Mouse (Mus musculus): ENCODE measurements around the gene Mon1a. TPM values are rescaled to one million over a fixed set of nuclear protein-coding genes. Genes with fewer than 3 reads are reported as not detected.

Mon1a gene
- polyA plus RNA-seq, 1 experiment from 2014 or later, result 23.2 TPM

- H3K27me3 ChIP-seq (ENCODE audit: control insufficient read depth, insufficient read depth, low read length), result no peaks in the 10 kb centered on the region
- H3K9ac ChIP-seq (ENCODE audit: low read length), result no peak overlapping the region
- no peaks in the 10 kb centered on the region for H3K9me3 ChIP-seq (replicated peaks; ENCODE audit: control insufficient read depth, low read length)
- no peak overlapping the region for H3K27ac ChIP-seq (ENCODE audit: low read length)
- H3K4me1 ChIP-seq (ENCODE audit: control insufficient read depth, insufficient read depth, low read length), result no peaks in the 10 kb centered on the region
- WGBS, result 68% methylated on average over 4 of the region's 4 CpGs
- no peak for ATAC-seq (ENCODE audit: insufficient read depth, low FRiP score)
- H3K4me2 ChIP-seq (ENCODE audit: low read depth, low read length), result no peak overlapping the region
- H3K36me3 ChIP-seq (ENCODE audit: control insufficient read depth, insufficient read depth, low read length), result no peaks in the 10 kb centered on the region
- H3K4me3 ChIP-seq (replicated peaks; ENCODE audit: low read length), result no peak overlapping the region
These were observed 7.5 kb upstream of the Mon1a start for GRCm38 (mm10) chr9:107880411-107880810.

- Histone ChIP-seq H3K27me3 (ENCODE audit: control insufficient read depth, insufficient read depth, low read length) (no peaks in the 10 kb centered on the region), H3K9ac (ENCODE audit: low read length) (peak overlapping the region; percentile 89), H3K27ac (ENCODE audit: low read length) (peak overlapping the region; percentile 90), H3K36me3 (ENCODE audit: control insufficient read depth, insufficient read depth, low read length) (no peaks in the 10 kb centered on the region), H3K4me1 (ENCODE audit: control insufficient read depth, insufficient read depth, low read length) (peaks cover 11% of the 10 kb centered on the region), H3K9me3 (replicated peaks; ENCODE audit: control insufficient read depth, low read length) (no peaks in the 10 kb centered on the region), H3K4me2 (ENCODE audit: low read depth, low read length) (peak overlapping the region; percentile 88), H3K4me3 (replicated peaks; ENCODE audit: low read length) (peak overlapping the region; percentile 93)
- WGBS, result under 1% methylated on average over 18 of the region's 18 CpGs
- peak; percentile 53; the same call in 1 of the 2 replicates for ATAC-seq (ENCODE audit: insufficient read depth, low FRiP score)
These were observed 408 bp downstream of the Mon1a start for GRCm38 (mm10) chr9:107888267-107888850.

- no peak for ATAC-seq (ENCODE audit: insufficient read depth, low FRiP score)
- WGBS, result 54% methylated on average over 6 of the region's 6 CpGs
- Histone ChIP-seq H3K9me3 (replicated peaks; ENCODE audit: control insufficient read depth, low read length) (no peaks in the 10 kb centered on the region), H3K27me3 (ENCODE audit: control insufficient read depth, insufficient read depth, low read length) (no peaks in the 10 kb centered on the region), H3K4me3 (replicated peaks; ENCODE audit: low read length) (peak overlapping the region; percentile 5), H3K4me1 (ENCODE audit: control insufficient read depth, insufficient read depth, low read length) (peaks cover 11% of the 10 kb centered on the region), H3K36me3 (ENCODE audit: control insufficient read depth, insufficient read depth, low read length) (no peaks in the 10 kb centered on the region), H3K4me2 (ENCODE audit: low read depth, low read length) (peak overlapping the region; percentile 88), H3K27ac (ENCODE audit: low read length) (peak overlapping the region; percentile 90), H3K9ac (ENCODE audit: low read length) (peak overlapping the region; percentile 9; the same call in 1 of the 2 replicates)
These were observed 2.3 kb downstream of the Mon1a start for GRCm38 (mm10) chr9:107890260-107890659.

GRCm38 (mm10) chr9:107891023-107891422, 3.1 kb downstream of the Mon1a start:
- Histone ChIP-seq H3K4me2 (ENCODE audit: low read depth, low read length) (no peak overlapping the region; the same call in 1 of the 2 replicates), H3K9me3 (replicated peaks; ENCODE audit: control insufficient read depth, low read length) (no peaks in the 10 kb centered on the region), H3K27ac (ENCODE audit: low read length) (no peak overlapping the region), H3K4me3 (replicated peaks; ENCODE audit: low read length) (no peak overlapping the region), H3K36me3 (ENCODE audit: control insufficient read depth, insufficient read depth, low read length) (no peaks in the 10 kb centered on the region), H3K4me1 (ENCODE audit: control insufficient read depth, insufficient read depth, low read length) (peaks cover 11% of the 10 kb centered on the region), H3K27me3 (ENCODE audit: control insufficient read depth, insufficient read depth, low read length) (no peaks in the 10 kb centered on the region), H3K9ac (ENCODE audit: low read length) (no peak overlapping the region)
- 93% methylated on average over 1 of the region's 1 CpGs for WGBS
- ATAC-seq (ENCODE audit: insufficient read depth, low FRiP score), result no peak

- WGBS, result 84% methylated on average over 10 of the region's 10 CpGs
- ATAC-seq (ENCODE audit: insufficient read depth, low FRiP score), result no peak
These were observed 10.6 kb downstream of the Mon1a start for GRCm38 (mm10) chr9:107898563-107898962.

GRCm38 (mm10) chr9:107899855-107900254, 11.9 kb downstream of the Mon1a start:
- WGBS, result 81% methylated on average over 12 of the region's 12 CpGs
- no peak for ATAC-seq (ENCODE audit: insufficient read depth, low FRiP score)

More at GRCm38 (mm10) chr9:107898563-107898962, 10.6 kb downstream of the Mon1a start:
- Histone ChIP-seq H3K9ac (ENCODE audit: low read length) (no peak overlapping the region), H3K9me3 (replicated peaks; ENCODE audit: control insufficient read depth, low read length) (no peaks in the 10 kb centered on the region), H3K4me3 (replicated peaks; ENCODE audit: low read length) (no peak overlapping the region), H3K27me3 (ENCODE audit: control insufficient read depth, insufficient read depth, low read length) (no peaks in the 10 kb centered on the region), H3K4me2 (ENCODE audit: low read depth, low read length) (no peak overlapping the region), H3K36me3 (ENCODE audit: control insufficient read depth, insufficient read depth, low read length) (no peaks in the 10 kb centered on the region), H3K4me1 (ENCODE audit: control insufficient read depth, insufficient read depth, low read length) (no peaks in the 10 kb centered on the region), H3K27ac (ENCODE audit: low read length) (no peak overlapping the region)

GRCm38 (mm10) chr9:107900840-107901626, 13.1 kb downstream of the Mon1a start:
- Histone ChIP-seq H3K4me1 (ENCODE audit: control insufficient read depth, insufficient read depth, low read length) (peaks cover 8% of the 10 kb centered on the region), H3K9ac (ENCODE audit: low read length) (peak overlapping the region; percentile 56), H3K36me3 (ENCODE audit: control insufficient read depth, insufficient read depth, low read length) (no peaks in the 10 kb centered on the region), H3K4me2 (ENCODE audit: low read depth, low read length) (peak overlapping the region; percentile 48), H3K4me3 (replicated peaks; ENCODE audit: low read length) (peak overlapping the region; percentile 22), H3K27me3 (ENCODE audit: control insufficient read depth, insufficient read depth, low read length) (no peaks in the 10 kb centered on the region), H3K9me3 (replicated peaks; ENCODE audit: control insufficient read depth, low read length) (no peaks in the 10 kb centered on the region), H3K27ac (ENCODE audit: low read length) (no peak overlapping the region)
- ATAC-seq (ENCODE audit: insufficient read depth, low FRiP score), result peak; percentile 48; the same call in 1 of the 2 replicates
- WGBS, result 17% methylated on average over 44 of the region's 44 CpGs

More at GRCm38 (mm10) chr9:107899855-107900254, 11.9 kb downstream of the Mon1a start:
- H3K4me2 ChIP-seq (ENCODE audit: low read depth, low read length), result no peak overlapping the region
- no peak overlapping the region for H3K4me3 ChIP-seq (replicated peaks; ENCODE audit: low read length)
- no peaks in the 10 kb centered on the region for H3K27me3 ChIP-seq (ENCODE audit: control insufficient read depth, insufficient read depth, low read length)
- H3K9me3 ChIP-seq (replicated peaks; ENCODE audit: control insufficient read depth, low read length), result no peaks in the 10 kb centered on the region
- H3K9ac ChIP-seq (ENCODE audit: low read length), result no peak overlapping the region
- no peak overlapping the region for H3K27ac ChIP-seq (ENCODE audit: low read length)
- no peaks in the 10 kb centered on the region for H3K4me1 ChIP-seq (ENCODE audit: control insufficient read depth, insufficient read depth, low read length)
- H3K36me3 ChIP-seq (ENCODE audit: control insufficient read depth, insufficient read depth, low read length), result no peaks in the 10 kb centered on the region

- Histone ChIP-seq H3K9ac (ENCODE audit: low read length) (no peak overlapping the region; the same call in 1 of the 2 replicates), H3K36me3 (ENCODE audit: control insufficient read depth, insufficient read depth, low read length) (no peaks in the 10 kb centered on the region), H3K4me2 (ENCODE audit: low read depth, low read length) (peak overlapping the region; percentile 48; the same call in 1 of the 2 replicates), H3K9me3 (replicated peaks; ENCODE audit: control insufficient read depth, low read length) (no peaks in the 10 kb centered on the region), H3K4me3 (replicated peaks; ENCODE audit: low read length) (no peak overlapping the region), H3K27ac (ENCODE audit: low read length) (no peak overlapping the region), H3K4me1 (ENCODE audit: control insufficient read depth, insufficient read depth, low read length) (peaks cover 13% of the 10 kb centered on the region), H3K27me3 (ENCODE audit: control insufficient read depth, insufficient read depth, low read length) (no peaks in the 10 kb centered on the region)
- 25% methylated on average over 17 of the region's 17 CpGs for WGBS
- ATAC-seq (ENCODE audit: insufficient read depth, low FRiP score), result no peak
These were observed 13.6 kb downstream of the Mon1a start for GRCm38 (mm10) chr9:107901627-107901914.

- Histone ChIP-seq H3K27me3 (ENCODE audit: control insufficient read depth, insufficient read depth, low read length) (no peaks in the 10 kb centered on the region), H3K4me2 (ENCODE audit: low read depth, low read length) (no peak overlapping the region), H3K36me3 (ENCODE audit: control insufficient read depth, insufficient read depth, low read length) (no peaks in the 10 kb centered on the region), H3K4me3 (replicated peaks; ENCODE audit: low read length) (no peak overlapping the region), H3K9ac (ENCODE audit: low read length) (no peak overlapping the region), H3K4me1 (ENCODE audit: control insufficient read depth, insufficient read depth, low read length) (peaks cover 21% of the 10 kb centered on the region), H3K9me3 (replicated peaks; ENCODE audit: control insufficient read depth, low read length) (no peaks in the 10 kb centered on the region), H3K27ac (ENCODE audit: low read length) (peak overlapping the region; percentile 63; the same call in 1 of the 2 replicates)
- no peak; the same call in 1 of the 2 replicates for ATAC-seq (ENCODE audit: insufficient read depth, low FRiP score)
- WGBS, result 4% methylated on average over 4 of the region's 4 CpGs
These were observed 16.8 kb downstream of the Mon1a start for GRCm38 (mm10) chr9:107904726-107905125.
